Mouse (Mus musculus) macrophage (primary cell): Measurements from ENCODE around the gene Pi4k2a. TPM values are rescaled to one million over a fixed set of nuclear protein-coding genes. Genes with fewer than 3 reads are reported as not detected.

Source experiments
- H3K27ac ChIP-seq: fragments of 350-480 bp; formaldehyde crosslinking; 2 replicates; pipeline ENCODE4 v1.9.0; 2021
- H3K36me3 ChIP-seq: fragments of 350-480 bp; formaldehyde crosslinking; 2 replicates; pipeline ENCODE4 v1.9.0; 2021; ENCODE audit errors: inconsistent target
- H3K4me3 ChIP-seq: fragments of 350-480 bp; formaldehyde crosslinking; 2 replicates; pipeline ENCODE4 v1.9.0; 2021; ENCODE audit errors: inconsistent target
- H3K79me2 ChIP-seq: fragments of 350-480 bp; formaldehyde crosslinking; 2 replicates; pipeline ENCODE4 v1.9.0; 2021; ENCODE audit errors: inconsistent target
- WGBS: methylation state at CpG from one replicate; pipeline ENCODE4 v1.1.7; 2026; ENCODE audit warnings: inconsistent platforms; ENCODE audit not compliant: missing documents; 5-methylcytosine and 5-hydroxymethylcytosine counted together
- polyA plus RNA-seq: library from polyadenylated mRNA; stranded (reverse); fragments of 250-400 nt; gene quantifications from 3 replicates; pipeline ENCODE4 v1.2.4, GENCODE M21; 2018; ENCODE audit warnings: inconsistent platforms

Gene Pi4k2a
- polyA plus RNA-seq, 1 experiment from 2014 or later, result 62.5 TPM

DNA sequence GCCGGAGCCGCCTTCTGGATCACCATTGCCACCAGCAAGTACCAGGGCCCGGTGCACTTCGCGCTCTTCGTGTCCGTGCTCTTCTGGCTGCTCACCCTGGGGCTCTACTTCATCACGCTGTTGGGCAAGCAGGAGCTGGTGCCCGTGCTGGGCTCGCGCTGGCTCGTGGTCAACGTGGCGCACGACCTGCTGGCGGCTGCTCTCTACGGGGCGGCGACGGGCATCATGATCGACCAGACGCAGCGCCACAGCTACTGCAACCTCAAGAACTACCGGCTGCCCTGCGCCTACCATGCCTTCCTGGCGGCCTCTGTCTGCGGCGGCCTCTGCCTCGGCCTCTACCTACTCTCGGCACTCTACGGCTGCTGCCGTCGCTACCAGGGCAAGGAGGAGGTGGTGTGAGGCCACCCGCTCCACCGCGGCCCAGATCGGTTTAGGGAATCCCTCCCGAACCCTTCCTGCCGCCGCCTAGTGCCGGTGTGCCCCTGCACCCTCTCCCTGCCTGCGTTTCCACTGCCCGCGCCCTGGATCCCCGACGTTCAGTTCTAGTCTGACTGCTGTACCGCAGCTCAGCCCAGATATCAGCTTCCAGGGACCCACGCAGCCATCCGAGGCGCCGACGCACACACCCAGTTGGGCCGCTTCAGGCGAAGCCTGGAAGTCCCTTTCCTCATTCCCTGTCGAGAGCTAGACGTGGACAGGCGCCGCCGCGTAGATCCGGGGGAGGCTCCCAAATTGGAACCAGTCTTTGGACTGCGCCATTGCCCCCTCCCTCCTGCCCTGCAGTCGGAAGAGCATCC is 57.7 kb downstream of the Pi4k2a start:
- Histone ChIP-seq H3K27ac (0 out of 2 replicates have a peak overlapping the region, but pooled peaks have one; percentile 21), H3K36me3 (no peaks in the 10 kb centered on the region), H3K79me2 (peaks cover 6% of the 10 kb centered on the region; the same call in 1 of the 2 replicates), H3K4me3 (peak overlapping the region; percentile 38)
- WGBS, result 7% methylated on average over 63 of the region's 63 CpGs

DNA sequence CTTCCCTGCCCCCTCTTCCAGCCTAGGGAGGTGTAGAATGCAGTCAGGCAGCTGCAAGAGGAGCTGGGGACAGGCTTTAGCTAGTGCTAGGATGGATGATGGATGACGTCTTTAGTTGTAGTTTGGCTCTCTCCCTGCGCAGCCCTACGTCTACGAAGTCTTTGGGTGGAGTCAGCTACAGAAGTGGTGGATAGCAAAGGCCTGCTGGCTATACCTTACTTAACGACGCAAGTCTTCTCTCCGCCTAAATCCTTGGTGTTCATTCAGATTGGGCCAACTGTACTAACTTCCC is 58.2 kb downstream of the Pi4k2a start:
- peaks cover 6% of the 10 kb centered on the region; the same call in 1 of the 2 replicates for H3K79me2 ChIP-seq
- WGBS, result 78% methylated on average over 7 of the region's 7 CpGs
- peak overlapping the region; percentile 38 for H3K4me3 ChIP-seq
- H3K36me3 ChIP-seq, result no peaks in the 10 kb centered on the region
- 0 out of 2 replicates have a peak overlapping the region, but pooled peaks have one; percentile 21 for H3K27ac ChIP-seq

DNA sequence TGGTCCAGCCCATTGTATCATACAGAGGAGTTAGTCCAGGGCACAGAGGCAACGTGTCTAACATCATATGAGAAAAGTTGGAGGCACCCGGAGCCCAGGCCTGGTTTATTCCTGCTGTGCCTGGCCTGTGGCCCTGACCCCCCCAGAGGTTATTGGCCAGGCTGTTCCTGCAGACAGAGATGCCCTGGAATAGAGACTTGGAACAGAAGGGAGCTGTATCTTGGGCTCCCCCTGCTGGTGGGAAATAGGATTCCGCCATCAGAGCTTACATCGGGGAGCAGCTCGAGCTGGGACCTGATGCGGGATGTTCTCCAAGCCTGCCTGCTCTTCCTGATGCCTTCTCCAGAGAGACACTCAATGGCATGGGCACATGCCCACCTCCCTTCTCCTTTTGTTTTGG is 61.7 kb downstream of the Pi4k2a start:
- peaks cover 6% of the 10 kb centered on the region; the same call in 1 of the 2 replicates for H3K79me2 ChIP-seq
- H3K27ac ChIP-seq, result no peak overlapping the region
- WGBS, result 22% methylated on average over 6 of the region's 6 CpGs
- no peaks in the 10 kb centered on the region for H3K36me3 ChIP-seq
- H3K4me3 ChIP-seq, result no peak overlapping the region

DNA sequence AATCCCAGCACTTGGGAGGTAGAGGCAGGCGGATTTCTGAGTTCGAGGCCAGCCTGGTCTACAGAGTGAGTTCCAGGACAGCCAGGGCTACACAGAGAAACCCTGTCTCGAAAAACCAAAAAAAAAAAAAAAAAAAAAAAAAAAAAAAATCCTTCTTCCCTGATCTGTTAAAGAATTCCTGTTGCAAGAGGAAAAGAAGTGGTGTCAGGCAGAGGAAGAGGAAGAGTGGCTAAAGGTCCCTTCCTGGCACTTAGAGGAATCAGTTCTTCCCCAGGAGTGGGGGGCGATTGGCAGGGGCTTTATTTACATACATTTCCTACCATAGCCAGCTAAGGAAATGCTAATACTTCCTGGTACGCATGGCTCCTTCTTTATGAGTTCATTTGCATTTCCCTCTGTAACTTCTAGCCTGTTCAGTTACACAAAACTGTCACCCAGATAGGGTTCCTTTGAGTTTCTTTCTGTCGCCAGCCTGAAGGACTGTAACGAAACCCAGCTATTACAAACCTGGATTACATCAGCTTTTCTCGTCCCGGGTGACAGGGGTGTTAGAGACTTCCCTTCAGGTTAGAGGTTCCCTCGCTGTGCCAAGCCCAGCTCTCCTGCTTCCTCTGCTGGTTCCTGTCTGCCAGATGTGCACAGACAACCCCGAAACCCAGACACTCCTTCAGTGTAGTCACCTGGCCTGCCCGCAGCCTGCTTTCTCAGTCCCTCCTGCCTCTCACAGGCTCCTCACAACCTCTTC is 67.4 kb downstream of the Pi4k2a start:
- 21% methylated on average over 9 of the region's 12 CpGs for WGBS
- Histone ChIP-seq H3K79me2 (no peaks in the 10 kb centered on the region), H3K36me3 (no peaks in the 10 kb centered on the region), H3K4me3 (no peak overlapping the region), H3K27ac (no peak overlapping the region)

DNA sequence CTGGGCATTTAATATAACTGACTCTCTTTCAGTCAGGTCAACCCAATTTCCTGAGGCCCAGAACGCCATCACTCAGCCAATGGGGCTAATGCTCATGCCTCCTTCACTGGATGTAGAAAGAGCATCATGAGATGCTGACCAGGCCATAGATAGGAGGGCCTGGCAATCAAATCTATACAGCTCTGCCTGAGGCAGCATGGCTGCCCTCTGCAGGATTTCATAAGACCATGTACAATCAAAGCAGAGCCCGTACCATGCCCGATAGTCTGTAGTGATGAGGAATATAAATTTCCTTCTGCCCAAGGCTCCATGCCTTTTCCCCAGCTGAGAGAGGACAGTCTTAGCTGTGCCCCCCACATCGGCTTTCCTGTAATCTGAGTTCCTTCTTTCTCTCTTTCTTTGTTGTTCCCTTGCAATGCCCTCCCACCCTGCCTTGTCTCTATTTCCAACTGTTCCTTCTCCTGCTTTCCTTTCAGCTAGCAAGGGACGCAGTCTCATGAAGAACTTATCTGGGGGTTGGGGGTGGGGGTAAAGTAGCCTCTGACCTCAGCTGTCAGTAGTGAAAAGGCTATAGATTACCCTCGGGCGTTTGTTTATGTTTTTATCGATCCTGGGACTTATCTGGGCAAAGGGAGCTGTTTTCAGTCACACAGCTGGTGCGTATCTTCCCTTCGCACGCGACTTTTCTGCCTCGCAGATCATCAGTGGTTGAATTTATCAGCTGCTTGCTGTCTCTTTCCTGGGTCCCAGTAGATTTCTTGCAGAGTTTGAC is 68.2 kb downstream of the Pi4k2a start:
- H3K27ac ChIP-seq, result no peak overlapping the region
- no peak overlapping the region for H3K4me3 ChIP-seq
- 87% methylated on average over 13 of the region's 13 CpGs for WGBS
- no peaks in the 10 kb centered on the region for H3K79me2 ChIP-seq
- no peaks in the 10 kb centered on the region for H3K36me3 ChIP-seq

DNA sequence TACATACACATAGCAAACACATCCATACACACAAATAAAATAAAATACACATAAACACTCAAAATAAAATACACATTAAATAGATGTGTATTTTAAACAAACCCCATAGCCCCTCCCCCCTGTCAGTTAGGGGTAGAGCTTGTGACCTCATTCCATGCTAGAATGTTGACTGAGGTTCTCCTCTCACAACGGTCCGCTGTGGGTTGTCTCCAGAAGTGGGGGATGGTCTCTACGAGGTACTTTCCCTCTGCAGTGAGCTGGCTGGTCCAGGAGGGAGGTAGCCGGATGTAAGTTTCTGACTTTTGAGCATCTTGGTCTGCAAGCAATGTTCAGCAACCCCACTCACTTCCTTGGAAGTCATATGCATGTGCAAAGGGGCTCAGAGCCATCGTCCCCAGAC is 73.5 kb downstream of the Pi4k2a start, which contains the start of gene Zfyve27:
Zfyve27 (plus strand) TSS at position 188 of the 400 bp plus-strand sequence.
- Histone ChIP-seq H3K27ac (no peak within 1 kb of the TSS), H3K79me2 (no peaks in the 10 kb centered on the region), H3K36me3 (no peaks in the 10 kb centered on the region), H3K4me3 (no peak within 1 kb of the TSS)
- 88% methylated on average over 5 of the region's 5 CpGs for WGBS

DNA sequence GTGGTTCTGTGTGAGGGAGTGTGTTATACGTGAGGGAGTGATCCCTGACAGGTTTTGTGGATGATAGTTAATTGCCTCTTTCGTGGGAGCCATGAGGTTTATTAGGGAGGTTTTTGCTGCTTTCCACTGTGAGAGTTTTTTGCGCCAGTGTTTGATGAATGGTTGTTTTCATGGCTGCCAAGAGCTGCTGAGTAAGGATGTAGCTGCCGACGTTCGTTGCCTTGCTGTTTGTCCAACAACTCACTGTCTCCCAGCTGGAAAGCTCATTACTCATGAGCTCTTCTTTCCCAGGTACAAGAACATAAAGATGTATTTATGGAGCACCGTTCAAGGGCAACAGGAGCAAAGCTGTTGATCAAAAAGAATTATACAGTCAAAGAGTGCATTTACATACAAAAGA is 73.9 kb downstream of the Pi4k2a start:
- H3K4me3 ChIP-seq, result no peak overlapping the region
- no peaks in the 10 kb centered on the region for H3K36me3 ChIP-seq
- H3K79me2 ChIP-seq, result no peaks in the 10 kb centered on the region
- no peak overlapping the region for H3K27ac ChIP-seq
- WGBS, result 77% methylated on average over 7 of the region's 7 CpGs

DNA sequence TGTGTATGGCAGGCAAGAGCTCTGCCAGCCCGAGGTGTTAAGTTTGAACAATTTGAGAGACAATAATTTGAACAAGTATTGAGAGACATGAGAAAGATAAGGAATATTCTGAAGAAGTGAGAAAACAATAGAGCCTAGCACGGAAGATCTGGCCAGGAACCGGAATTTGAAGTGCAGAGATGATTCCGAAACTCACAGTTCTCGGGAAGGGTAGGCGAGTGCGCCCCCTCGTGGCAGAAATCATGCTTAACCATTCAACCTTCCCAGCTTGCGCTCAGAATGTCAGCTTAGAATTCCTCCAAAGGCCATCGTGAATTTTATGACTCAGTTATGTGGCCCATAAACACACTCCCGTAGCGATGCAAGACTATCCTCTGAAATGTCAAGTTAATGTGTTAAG is 75.9 kb downstream of the Pi4k2a start:
- Histone ChIP-seq H3K27ac (no peak overlapping the region), H3K79me2 (peaks cover 5% of the 10 kb centered on the region), H3K4me3 (no peak overlapping the region), H3K36me3 (no peaks in the 10 kb centered on the region)
- WGBS, result 3% methylated on average over 12 of the region's 12 CpGs

DNA sequence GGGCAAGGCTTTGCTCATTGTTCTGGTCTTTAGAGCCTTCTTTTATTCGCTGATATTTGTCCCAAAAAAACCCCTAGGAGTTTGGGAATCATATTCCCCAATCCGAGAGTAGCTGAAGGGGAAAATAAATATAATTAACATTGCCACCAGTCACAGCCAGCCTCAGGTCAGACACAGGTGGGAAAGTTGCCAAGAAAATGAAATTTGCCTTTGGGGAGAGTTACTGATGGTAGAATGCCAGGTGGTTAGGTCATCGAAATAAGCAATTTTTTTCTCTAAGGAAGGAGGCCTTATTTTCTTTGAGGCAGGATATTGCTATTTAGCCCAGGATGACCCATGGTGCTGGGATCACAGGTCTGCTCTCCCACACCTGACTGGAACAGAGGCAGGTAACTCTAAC is 76.5 kb downstream of the Pi4k2a start:
- WGBS, result 59% methylated on average over 3 of the region's 3 CpGs
- Histone ChIP-seq H3K27ac (no peak overlapping the region), H3K79me2 (peaks cover 11% of the 10 kb centered on the region), H3K4me3 (no peak overlapping the region), H3K36me3 (no peaks in the 10 kb centered on the region)

DNA sequence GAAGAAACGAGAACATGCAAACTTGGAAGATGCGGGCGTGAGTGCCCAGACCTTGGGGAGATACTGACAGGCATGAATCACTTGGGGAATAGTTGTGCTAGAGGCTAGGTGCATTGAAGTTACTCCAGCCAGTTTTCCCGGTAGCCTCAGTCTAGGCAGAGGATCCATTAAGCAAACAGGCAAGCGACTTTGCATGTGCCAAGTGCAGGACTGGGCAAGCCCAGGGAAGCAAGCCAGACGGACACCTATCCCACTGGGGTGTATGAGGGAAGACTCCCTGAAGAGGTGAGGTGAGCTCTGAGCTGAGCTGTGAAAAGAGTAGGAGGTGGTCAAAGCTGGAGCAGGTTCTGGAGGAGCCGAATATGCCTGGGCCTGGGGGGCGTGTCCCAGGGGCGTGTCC is 77.2 kb downstream of the Pi4k2a start:
- Histone ChIP-seq H3K36me3 (no peaks in the 10 kb centered on the region), H3K4me3 (no peak overlapping the region), H3K27ac (no peak overlapping the region), H3K79me2 (peaks cover 18% of the 10 kb centered on the region)
- WGBS, result 93% methylated on average over 9 of the region's 9 CpGs

DNA sequence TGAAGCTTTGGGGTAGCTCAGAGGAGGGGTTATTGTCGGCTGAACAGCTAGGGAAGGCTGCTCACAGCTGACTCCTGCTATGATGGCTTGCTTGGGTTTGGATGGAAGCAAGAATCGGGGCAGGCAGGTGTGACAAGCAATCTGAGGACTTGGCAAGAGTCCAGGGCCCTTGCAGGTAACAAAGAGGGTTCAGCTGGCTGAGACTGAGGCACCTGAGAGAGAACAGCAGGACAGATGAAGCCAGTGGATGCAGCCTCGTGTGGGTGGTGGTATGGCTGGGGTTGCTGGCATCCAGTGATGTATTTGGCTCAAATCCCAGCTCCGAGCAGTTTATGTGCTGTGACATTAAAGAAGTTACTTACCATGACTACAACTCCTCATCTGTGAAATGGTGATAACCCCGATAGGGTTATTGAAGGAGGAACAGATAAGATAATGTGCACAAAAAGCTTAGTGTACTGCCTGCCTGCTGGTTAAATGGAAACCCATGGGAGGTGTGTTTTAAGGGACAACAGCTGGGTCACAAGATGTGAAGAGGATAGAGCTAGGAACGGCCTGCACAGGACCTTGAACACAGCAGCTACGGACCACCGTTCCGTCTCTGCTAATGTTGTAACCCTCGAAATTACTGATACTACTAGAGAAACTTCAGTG is 79.2 kb downstream of the Pi4k2a start:
- Histone ChIP-seq H3K4me3 (no peak overlapping the region), H3K79me2 (peaks cover 38% of the 10 kb centered on the region), H3K36me3 (no peaks in the 10 kb centered on the region), H3K27ac (no peak overlapping the region)
- WGBS, result 84% methylated on average over 10 of the region's 10 CpGs

DNA sequence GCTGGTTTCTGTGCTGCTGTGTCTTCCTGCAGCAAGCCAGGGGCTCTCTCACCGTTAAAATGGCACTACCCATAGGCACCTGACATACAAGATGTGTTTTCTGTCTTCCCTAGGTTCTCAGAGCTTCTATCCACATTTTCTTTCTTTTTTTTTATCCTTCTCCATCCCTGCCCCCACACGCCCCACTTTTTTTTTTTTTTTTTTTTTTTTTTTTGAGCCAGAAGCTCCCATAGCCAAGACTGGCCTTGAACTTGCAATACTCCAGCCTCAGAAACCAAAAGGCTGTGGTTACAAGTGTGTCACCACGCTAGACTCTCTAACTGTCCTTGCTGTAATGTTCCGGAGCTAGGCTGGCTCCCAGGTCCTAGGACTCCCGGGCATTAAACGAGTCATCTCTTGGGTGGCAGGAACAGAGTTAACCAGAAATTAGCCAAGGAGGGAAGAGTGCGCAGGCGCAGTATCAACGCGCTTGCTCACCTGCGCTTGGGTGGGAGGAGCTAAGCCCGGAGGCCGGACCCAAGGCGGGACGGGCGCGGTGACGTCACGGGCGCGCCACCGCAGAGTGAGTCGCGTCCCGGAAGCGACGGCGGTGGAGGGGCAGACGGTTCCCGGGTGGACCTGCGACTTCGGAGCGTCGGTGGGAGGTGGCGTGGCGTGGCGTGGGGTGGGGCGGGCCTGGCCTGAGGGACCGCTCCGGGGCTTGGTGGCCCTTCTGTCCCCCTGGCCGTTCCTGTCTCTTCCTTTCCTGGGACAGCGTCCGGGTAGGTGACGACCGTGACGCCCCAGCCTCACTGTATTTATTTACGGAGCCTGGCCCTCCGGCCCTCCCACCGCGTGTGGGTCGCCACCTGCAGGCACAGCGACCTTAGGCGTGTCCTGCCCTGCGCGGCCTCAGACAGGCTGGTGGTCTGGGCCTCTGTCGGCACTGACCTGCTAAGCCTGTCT is 80.0 kb downstream of the Pi4k2a start:
- Histone ChIP-seq H3K4me3 (peak overlapping the region; percentile 77), H3K27ac (0 out of 2 replicates have a peak overlapping the region, but pooled peaks have one; percentile 13)
- 2% methylated on average over 55 of the region's 56 CpGs for WGBS

More for the DNA sequence above, 80.0 kb downstream of the Pi4k2a start:
- Histone ChIP-seq H3K79me2 (peaks cover 46% of the 10 kb centered on the region), H3K36me3 (no peaks in the 10 kb centered on the region)
